Mouse (Mus musculus): ENCODE measurements around the gene Rabep1.

Gene Rabep1

DNA sequence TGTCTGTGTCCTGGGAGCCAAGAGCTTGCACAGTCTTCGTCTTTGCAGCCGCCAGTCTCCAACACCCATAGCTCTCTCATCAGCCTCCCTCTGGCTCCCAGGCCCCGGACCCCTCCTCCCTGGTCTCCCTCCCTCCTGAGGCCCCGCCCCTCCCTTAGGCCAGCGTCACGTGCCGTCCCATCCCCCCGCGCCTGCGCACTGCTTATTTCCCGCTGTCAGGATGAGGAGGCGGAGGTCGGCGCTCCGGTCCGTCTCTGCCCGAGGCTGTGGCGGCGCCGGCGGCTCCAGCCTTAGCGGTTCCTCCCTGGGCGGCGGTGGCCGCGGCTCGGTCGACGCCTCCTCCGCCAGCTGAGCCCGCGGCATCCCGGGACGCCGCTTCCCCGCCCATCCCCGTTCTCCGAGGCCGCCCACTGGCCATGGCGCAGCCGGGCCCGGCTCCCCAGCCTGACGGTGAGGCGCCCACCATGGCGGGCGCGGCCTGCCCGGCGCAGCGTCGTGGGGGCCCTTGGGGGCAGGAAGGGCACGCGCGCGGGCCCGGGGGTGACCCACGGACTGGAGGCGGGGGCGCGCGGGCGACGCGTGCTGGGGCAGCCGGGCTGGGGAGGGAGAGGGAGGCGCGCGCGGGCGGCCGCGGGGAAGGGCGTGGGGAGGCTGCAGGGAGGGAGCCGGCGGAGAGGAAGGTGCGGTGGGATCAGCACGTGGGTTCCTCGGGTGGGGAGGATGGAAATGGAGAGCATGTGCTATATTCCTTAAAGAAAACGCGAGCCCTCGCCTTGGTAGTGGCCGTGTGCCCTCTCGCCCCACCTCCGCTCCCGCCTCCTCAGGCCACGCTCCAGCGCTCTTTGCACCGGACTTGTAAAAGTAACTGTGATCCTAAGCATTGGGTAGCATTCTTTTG, at the start of gene Rabep1:
Gene Rabep1 (plus strand): TSS at position 220 of the 898 bp plus-strand sequence.
- peak; percentile 92 for DNase-seq (ENCODE audit: low read depth, low spot score)

- DNase-seq (ENCODE audit: low read depth, low spot score), result no peak
Observed at GRCm38 (mm10) chr11:70802208-70802864, 42.2 kb upstream of the Rabep1 start.

GRCm38 (mm10) chr11:70802865-70803261, 41.7 kb upstream of the Rabep1 start:
- DNase-seq (ENCODE audit: low read depth, low spot score), result no peak

- no peak for DNase-seq (ENCODE audit: low read depth, low spot score)
Observed at GRCm38 (mm10) chr11:70803711-70804200, 40.8 kb upstream of the Rabep1 start.

DNA sequence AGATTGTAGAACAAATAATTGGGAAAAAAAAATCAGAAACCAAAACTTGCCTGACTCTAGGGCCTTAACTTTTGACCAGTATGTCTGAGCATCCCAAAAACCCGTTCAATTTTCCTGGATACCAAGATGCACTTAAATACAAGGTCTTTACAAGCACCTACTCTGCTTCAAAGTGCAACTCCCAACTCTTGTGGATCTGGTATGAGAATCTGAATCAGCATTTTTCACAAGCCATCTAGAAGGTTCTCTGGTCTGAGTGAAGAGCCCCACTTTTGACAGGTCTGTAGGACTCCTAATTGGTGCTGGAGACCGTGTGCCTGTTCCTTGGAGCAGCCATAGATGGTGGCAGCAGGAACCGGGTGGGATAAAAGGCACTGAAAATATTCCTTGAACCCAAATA, 40.2 kb upstream of the Rabep1 start:
- DNase-seq (ENCODE audit: low read depth, low spot score), result no peak

DNA sequence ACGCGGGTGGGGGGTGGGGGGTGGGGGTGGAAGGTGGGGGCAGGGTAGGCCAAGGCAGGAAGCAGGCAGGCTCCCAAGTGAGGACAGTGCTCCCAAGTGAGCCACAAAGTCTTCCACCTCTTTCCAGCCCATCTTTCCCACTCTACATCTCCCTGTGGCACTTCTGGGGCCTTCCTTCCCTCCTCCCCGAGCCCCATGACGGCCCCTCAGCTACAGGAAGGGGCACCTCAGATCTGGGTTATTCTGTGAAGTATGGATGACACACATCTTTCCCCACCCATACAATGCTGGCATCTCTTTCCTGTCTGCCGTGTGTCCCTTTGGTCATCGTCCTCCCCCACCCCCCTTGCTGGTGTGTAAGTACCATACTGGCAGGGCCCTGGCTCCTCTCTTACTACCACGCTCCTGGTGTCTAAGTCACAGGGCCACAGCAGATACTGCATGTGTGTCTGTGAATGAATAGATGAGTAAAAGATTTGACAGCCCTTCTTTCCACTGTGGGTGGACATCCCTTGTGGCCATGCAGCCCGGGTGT, 38.9 kb upstream of the Rabep1 start:
- DNase-seq (ENCODE audit: low read depth, low spot score), result no peak

DNA sequence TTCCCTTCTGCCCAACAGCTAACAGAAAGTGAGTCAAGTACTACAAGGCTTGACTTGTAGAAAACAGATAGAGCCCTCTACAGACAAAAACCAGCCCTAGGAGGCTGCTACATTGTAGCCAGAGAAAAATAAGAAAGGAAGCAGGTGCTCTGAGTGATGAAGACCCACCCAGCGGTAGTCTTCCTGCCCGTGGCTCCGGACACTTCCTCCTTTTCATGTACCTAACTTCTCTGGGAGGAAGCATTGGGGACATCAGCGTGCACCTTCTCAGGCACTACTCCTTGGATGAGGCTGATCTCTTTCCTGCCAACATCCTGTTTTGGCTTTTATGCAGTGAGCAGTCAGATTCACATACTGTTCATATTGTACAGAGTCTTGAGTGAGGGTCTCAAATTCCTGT, 37.9 kb upstream of the Rabep1 start:
- no peak for DNase-seq (ENCODE audit: low read depth, low spot score)

GRCm38 (mm10) chr11:70807630-70808029, 36.9 kb upstream of the Rabep1 start:
- DNase-seq (ENCODE audit: low read depth, low spot score), result no peak

- peak; percentile 17 for DNase-seq (ENCODE audit: low read depth, low spot score)
Observed at GRCm38 (mm10) chr11:70808101-70808500, 36.5 kb upstream of the Rabep1 start.

GRCm38 (mm10) chr11:70809011-70809410, 35.6 kb upstream of the Rabep1 start:
- DNase-seq (ENCODE audit: low read depth, low spot score), result no peak

DNA sequence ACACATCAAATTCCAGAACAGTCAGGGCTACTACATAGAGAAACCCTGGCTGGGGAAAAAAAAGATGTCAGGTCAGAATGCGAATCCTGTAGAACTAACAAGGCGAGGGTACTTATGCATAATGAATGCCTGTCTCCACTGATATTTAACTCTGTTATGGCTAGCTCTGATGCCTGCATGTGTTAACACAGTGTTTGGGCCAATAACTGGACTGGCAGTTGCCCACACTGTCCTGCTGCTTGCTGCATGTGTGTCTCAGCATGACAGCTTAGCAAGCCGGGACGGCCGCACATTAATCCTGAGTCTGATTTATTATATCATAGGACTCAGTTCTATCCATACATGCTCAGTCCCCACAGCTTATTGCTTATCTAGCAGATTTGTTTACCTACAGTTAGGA, 33.5 kb upstream of the Rabep1 start:
- DNase-seq (ENCODE audit: low read depth, low spot score), result no peak

DNA sequence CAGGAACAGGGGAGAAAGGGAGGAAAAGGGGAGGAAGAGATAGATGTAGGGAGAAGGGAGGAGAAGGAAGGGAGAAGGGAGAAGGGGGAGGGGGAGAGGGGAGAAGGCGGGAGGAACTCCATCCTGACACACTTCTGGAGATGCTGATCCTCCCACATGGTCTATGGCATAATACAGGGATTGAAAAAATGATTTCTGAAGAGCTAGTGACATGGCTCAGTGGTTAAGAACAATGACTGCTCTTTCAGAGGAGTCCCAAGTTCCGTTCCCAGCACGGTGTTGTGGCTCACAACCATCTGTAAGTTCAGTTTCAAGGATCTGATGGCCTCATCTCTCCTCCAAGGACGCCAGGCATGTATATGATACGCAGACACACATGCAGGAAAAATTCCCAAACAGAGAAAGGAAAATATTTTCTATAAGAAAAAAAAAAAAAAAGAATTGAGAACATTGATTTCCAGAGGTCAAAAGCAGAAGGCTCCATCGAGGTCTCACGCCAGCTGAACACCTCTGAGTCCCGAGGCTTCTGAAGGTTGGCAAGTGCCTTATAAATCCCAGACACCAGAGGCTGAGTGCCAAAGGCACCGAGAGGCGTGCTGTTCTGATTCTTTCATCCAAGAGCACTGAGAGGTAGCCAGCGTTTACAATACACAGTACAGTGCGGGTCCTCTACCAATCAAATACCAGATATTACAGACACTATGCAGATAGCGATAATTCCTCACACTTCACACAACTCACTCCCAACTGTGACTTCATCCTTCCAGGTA, 32.9 kb upstream of the Rabep1 start:
- DNase-seq (ENCODE audit: low read depth, low spot score), result no peak

DNA sequence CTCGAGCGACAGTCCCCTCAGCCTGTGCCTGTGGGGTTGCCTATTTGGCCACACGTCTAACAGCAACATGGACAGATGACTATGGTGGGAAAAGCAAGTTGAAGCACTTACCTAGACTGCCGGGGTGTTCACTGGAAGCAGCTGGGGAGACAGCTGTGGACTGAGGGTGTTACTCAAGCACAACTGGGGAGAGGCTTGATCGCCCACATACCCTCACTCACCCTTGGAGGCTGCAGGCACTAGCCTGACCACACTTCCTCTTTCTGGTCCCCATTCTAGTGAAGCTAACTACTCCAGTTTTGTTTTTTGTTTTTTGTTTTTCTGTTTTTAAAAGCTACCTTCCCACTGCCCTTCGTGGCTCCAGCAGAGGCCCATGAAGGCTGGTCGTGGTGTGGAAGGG, 32.2 kb upstream of the Rabep1 start, which contains the start of gene Scimp:
Gene Scimp (minus strand): TSS at position 222 of the 400 bp plus-strand sequence.
- no peak for DNase-seq (ENCODE audit: low read depth, low spot score)

DNA sequence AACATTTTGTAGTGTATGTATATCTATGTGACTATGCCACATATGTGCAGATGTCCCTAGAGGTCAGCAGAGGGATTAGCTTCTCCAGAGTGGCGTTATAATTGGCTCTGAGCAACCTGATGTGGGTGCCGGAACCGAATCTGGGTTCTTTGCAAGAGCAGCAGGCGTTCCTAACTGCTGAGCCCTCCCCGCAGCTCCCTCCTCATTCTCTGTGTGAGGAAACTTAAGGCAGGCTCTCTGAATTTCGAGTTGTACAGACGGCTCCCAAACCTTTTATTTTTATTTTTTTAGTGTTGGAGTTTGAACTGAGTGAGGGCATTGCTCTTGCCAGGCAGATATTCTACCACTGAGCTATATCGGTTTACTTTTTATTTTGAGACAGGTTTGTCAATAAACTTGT, 29.5 kb upstream of the Rabep1 start:
- DNase-seq (ENCODE audit: low read depth, low spot score), result no peak

DNA sequence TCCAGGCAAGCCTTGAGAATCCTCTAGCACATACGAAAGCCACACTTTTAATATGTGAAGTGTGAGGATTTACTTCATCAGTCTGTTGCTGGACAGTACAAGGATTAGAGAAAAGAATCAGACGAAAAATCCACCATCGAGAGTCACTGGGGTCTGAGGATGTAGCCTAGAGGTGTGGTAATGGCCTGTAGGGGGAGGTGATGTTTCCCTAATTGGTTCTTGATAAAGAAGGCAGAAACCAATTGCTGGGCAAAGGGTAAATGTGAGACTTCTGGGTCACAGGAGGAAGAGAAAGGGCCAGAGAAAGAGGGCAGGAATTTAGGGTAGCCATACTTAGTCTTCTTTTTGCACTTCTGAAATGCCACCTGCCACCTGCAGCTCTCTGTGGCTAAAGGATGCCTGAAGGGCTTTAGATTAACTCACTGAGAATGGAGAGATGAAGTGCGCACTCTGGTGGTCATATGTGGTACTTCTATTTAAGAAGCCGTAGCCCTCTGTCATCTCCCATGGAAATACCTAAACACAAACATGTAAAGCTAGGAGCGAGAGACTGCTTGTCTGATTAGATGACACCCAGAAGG, 29.0 kb upstream of the Rabep1 start:
- peak; percentile 88 for DNase-seq (ENCODE audit: low read depth, low spot score)

- no peak for DNase-seq (ENCODE audit: low read depth, low spot score)
Observed at GRCm38 (mm10) chr11:70816770-70817169, 27.8 kb upstream of the Rabep1 start.

- no peak for DNase-seq (ENCODE audit: low read depth, low spot score)
Observed at GRCm38 (mm10) chr11:70820120-70820519, 24.5 kb upstream of the Rabep1 start.

GRCm38 (mm10) chr11:70821728-70822591, 22.6 kb upstream of the Rabep1 start:
- DNase-seq (ENCODE audit: low read depth, low spot score), result no peak

- DNase-seq (ENCODE audit: low read depth, low spot score), result no peak
Observed at GRCm38 (mm10) chr11:70826207-70826606, 18.4 kb upstream of the Rabep1 start.

DNA sequence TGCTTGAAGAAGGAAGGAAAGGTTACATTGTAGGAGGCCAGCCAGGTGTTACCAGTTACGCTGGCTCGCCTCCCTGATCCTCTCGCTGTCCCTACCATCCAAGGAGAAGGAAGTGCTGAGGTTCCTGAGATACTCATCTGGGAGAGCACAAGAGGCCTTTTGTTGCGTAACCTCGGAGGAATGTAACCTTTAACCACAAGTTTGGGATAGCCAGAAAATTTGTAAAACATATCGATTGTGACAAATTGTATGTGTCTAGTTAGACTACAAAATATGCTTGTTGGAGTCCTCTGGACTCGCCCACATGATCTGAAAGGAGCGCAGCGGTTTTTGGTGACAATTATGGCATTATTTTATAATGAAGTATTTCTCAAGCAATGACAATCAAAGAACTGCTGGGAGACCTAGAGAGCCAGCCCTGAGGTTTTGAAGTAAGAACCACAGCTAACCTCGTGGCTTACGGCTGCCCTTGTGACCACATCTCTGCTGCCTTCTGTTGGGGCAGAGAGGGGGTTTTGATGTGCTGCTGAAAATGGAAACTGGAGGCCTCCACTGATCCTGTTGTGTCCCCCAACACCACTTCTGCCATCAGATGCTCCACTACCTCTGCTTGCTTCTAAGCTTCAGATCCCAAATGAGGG, 15.5 kb upstream of the Rabep1 start:
- peak; percentile 76 for DNase-seq (ENCODE audit: low read depth, low spot score)

Measured in 3T3-L1 (cell line).